Mouse (Mus musculus) intestine, embryonic 16.5 days (tissue): ENCODE measurements around the gene Tnc. TPM values are rescaled to one million over a fixed set of nuclear protein-coding genes. Genes with fewer than 3 reads are reported as not detected.

Experiments
- ATAC-seq: fragments of 200-750 bp; cut with Nextera tagmentation; 2 replicates; pipeline ENCODE4 v1.8.0; 2017; ENCODE audit warnings: moderate TSS enrichment, moderate library complexity
- H3K27ac ChIP-seq: fragments of 300-500 bp; sonication (generic); 2 replicates; pipeline ENCODE4 v1.5.1; 2014; ENCODE audit warnings: mild to moderate bottlenecking, low read length
- H3K27me3 ChIP-seq: fragments of 300-500 bp; sonication (generic); replicated peaks from 2 replicates; pipeline ENCODE4 v1.6.1; 2014; ENCODE audit warnings: low read length, control low read depth, mixed read lengths; ENCODE audit not compliant: control insufficient read depth, insufficient read depth
- H3K36me3 ChIP-seq: fragments of 300-500 bp; sonication (generic); 2 replicates; pipeline ENCODE4 v1.6.1; 2014; ENCODE audit warnings: low read length, control low read depth; ENCODE audit not compliant: control insufficient read depth, insufficient read depth
- H3K4me1 ChIP-seq: fragments of 300-500 bp; sonication (generic); 2 replicates; pipeline ENCODE4 v1.6.1; 2014; ENCODE audit warnings: low read length, control low read depth, mixed read lengths; ENCODE audit not compliant: control insufficient read depth, insufficient read depth
- H3K4me2 ChIP-seq: fragments of 300-500 bp; sonication (generic); 2 replicates; pipeline ENCODE4 v1.6.1; 2014; ENCODE audit warnings: low read depth, low read length, control low read depth
- H3K4me3 ChIP-seq: fragments of 300-500 bp; sonication (generic); 2 replicates; pipeline ENCODE4 v1.5.1; 2014; ENCODE audit warnings: mild to moderate bottlenecking, low read length
- H3K9ac ChIP-seq: fragments of 300-500 bp; sonication (generic); 2 replicates; pipeline ENCODE4 v1.6.1; 2014; ENCODE audit warnings: low read depth, low read length
- H3K9me3 ChIP-seq: fragments of 300-500 bp; sonication (generic); 2 replicates; pipeline ENCODE4 v1.6.1; 2016; ENCODE audit warnings: low read length, control low read depth; ENCODE audit not compliant: control insufficient read depth
- WGBS: fragments of 180-500 bp; shearing (Covaris S2); extraction: QIAGEN DNeasy Blood & Tissue Kit; methylation state at CpG from one replicate; pipeline ENCODE4 v1.1.7; 2014; 5-methylcytosine and 5-hydroxymethylcytosine counted together
- polyA plus RNA-seq: library from polyadenylated mRNA; unstranded; fragments of >200 nt; fragmentation: Nextera tagmentation; extraction: Ambion mirVana; gene quantifications from 2 replicates; pipeline ENCODE4 v1.2.1, GENCODE M21; 2015

Gene Tnc
- polyA plus RNA-seq, 1 experiment from 2014 or later: 6.9 TPM

DNA sequence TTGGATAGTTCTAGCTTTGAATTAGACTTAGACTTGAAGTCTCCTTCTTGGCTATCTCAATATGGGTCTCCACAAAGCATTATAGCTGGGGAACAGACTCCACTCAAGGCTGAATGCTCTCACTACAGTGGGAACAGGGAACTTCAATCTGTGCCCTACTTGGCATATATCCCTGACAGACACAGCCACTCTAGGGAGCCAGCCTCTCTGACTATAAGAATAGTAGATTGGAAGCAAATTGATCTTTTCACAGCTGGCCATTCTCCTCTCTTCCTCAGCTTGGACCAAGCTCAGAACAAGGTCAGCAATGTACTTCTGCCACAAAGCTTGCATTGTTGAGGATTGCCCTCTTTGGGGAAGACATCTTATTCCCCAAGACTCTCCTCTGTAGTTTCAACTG lies 27.9 kb upstream of the Tnc start:
- no peaks in the 10 kb centered on the region for H3K4me1 ChIP-seq
- no peaks in the 10 kb centered on the region for H3K9me3 ChIP-seq
- no peak overlapping the region for H3K4me2 ChIP-seq
- H3K27me3 ChIP-seq: no peaks in the 10 kb centered on the region
- ATAC-seq: no peak
- no peak overlapping the region for H3K4me3 ChIP-seq
- no peaks in the 10 kb centered on the region for H3K36me3 ChIP-seq
- no peak overlapping the region for H3K27ac ChIP-seq
- H3K9ac ChIP-seq: no peak overlapping the region

DNA sequence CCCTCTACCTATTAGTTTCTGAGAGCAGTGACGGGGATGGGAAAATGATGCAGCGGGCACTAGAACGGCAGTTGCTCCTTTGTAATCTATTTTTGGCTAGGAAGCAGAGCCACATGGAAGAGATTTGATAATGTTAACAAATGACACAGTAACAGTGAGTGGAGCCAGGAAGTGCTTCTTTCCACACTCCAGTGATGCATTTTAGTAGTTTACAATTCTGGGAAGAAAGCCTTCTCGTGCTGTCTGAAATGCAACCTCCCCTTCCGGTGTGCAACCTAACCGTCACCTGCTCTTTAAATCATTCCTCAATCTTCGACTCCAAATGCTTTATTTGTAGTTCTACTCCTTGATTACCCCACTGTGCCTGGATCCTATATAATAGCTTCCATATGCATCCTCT lies 20.6 kb upstream of the Tnc start:
- Histone ChIP-seq H3K4me3 (no peak overlapping the region), H3K4me1 (no peaks in the 10 kb centered on the region), H3K36me3 (no peaks in the 10 kb centered on the region), H3K9me3 (no peaks in the 10 kb centered on the region), H3K27ac (no peak overlapping the region), H3K27me3 (no peaks in the 10 kb centered on the region), H3K4me2 (no peak overlapping the region), H3K9ac (no peak overlapping the region)
- WGBS: 52% methylated on average over 7 of the region's 7 CpGs
- no peak for ATAC-seq

DNA sequence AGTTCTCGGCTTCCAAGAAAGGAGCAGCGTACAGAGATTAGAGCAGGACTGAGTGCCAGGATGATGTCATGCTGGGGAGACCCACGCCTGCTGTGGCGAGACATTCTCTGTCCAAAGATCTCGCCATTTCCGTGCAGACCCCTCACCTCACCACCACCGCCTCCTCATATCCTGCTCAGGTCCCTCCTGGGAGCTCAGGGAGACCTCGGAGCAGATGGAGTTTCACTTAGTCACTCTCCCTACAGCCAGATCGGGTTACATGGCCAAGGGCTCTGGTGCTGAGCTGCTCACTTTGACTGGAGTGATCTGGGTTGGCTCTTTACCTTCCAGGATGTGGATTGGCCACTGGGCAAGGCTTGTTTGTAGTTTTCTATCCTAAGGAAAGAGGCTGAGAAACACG lies 18.5 kb upstream of the Tnc start:
- no peak overlapping the region for H3K9ac ChIP-seq
- no peak for ATAC-seq
- no peaks in the 10 kb centered on the region for H3K36me3 ChIP-seq
- H3K27ac ChIP-seq: no peak overlapping the region
- H3K27me3 ChIP-seq: no peaks in the 10 kb centered on the region
- H3K4me3 ChIP-seq: no peak overlapping the region
- H3K9me3 ChIP-seq: no peaks in the 10 kb centered on the region
- H3K4me2 ChIP-seq: no peak overlapping the region
- WGBS: 41% methylated on average over 10 of the region's 10 CpGs
- H3K4me1 ChIP-seq: no peaks in the 10 kb centered on the region

DNA sequence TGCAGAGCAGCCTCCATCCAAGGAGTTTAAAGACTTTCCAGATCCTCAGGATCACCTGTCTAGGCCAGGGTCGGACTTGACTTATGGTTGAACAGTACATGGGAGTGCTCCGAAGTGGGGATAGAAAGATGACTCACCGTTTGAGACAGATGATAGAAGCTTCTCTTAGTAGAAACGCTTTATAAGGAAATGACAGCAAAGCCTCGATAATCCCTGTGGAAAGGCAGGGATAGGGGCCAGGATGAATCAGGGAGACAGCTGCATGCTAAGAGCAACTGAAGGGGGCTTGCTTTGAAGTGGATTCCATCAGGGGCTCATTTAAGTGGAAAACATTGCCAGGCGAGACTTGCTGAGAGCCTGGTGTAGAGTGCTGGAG lies 12.0 kb upstream of the Tnc start:
- no peak for ATAC-seq
- 49% methylated on average over 6 of the region's 6 CpGs for WGBS
- H3K27ac ChIP-seq: no peak overlapping the region

DNA sequence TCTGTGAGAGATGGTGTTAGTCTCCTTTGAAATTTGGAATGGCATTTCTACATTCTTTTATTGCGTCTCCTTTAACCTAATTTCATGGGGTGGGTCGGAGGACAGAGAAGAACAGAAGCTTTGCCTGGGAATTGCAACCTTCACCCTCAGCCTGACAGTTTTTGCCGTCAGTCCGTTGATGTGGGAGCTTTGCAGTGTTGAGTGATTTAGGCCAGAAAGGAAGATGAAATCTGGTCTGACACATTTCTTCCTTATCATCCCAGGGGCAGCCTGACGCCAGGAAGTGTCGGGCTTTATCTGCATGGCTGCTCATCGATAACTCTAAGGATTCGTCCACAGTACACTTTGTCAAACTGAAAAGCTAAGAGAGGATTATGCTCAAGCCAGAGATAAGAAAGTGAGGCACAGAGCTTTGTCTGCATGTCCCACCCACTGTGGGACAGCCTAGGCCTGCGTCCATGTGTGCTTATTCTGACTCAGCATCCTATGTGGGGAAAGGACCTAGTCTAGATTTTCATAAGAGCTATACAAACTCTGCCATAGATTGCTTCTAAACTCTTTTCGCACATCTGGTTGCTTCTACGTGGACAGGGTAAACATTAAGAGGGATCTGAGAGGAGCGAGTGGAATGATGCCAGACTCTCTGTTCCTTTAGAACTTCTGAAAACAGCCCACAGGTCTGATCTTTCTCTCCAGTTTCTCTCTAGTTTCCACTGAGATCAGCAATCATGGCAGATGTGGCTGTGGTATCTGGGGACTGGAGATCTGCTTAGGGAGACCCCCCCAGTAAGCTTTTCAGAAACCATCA lies 11.4 kb upstream of the Tnc start:
- H3K4me2 ChIP-seq: no peak overlapping the region
- H3K9me3 ChIP-seq: no peaks in the 10 kb centered on the region
- no peak overlapping the region for H3K27ac ChIP-seq
- no peaks in the 10 kb centered on the region for H3K4me1 ChIP-seq
- no peaks in the 10 kb centered on the region for H3K27me3 ChIP-seq
- no peak overlapping the region for H3K4me3 ChIP-seq
- no peaks in the 10 kb centered on the region for H3K36me3 ChIP-seq
- no peak for ATAC-seq
- H3K9ac ChIP-seq: no peak overlapping the region
- 48% methylated on average over 12 of the region's 12 CpGs for WGBS

More for the DNA sequence above, 12.0 kb upstream of the Tnc start:
- no peaks in the 10 kb centered on the region for H3K9me3 ChIP-seq
- H3K4me3 ChIP-seq: no peak overlapping the region
- H3K4me2 ChIP-seq: no peak overlapping the region
- H3K27me3 ChIP-seq: no peaks in the 10 kb centered on the region
- H3K4me1 ChIP-seq: no peaks in the 10 kb centered on the region
- no peak overlapping the region for H3K9ac ChIP-seq
- no peaks in the 10 kb centered on the region for H3K36me3 ChIP-seq

DNA sequence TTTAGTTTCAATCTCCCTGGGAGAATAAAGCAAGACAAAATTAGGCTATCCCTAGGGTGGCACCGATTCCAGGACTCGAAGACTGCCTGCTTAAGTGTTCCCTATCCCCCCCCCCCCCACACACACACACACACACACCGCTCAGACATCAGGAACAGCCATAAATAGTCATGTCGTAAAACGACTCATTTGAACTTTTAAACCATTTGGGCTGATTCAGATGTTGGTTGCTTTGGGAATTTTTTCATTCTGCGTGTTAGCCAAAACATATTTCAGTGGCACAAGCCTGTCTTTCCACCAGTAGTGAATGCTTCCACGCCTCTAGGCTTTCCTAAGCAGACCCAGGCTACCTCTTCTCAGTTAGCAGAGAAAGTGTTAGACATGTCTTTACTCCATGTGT lies 1.4 kb upstream of the Tnc start:
- Histone ChIP-seq H3K27me3 (peaks cover 8% of the 10 kb centered on the region; the same call in 1 of the 2 replicates), H3K4me2 (no peak overlapping the region), H3K9ac (no peak overlapping the region), H3K27ac (no peak overlapping the region), H3K4me1 (0 out of 2 replicates have a peak, but pooled peaks cover 2% of the 10 kb centered on the region), H3K9me3 (no peaks in the 10 kb centered on the region), H3K4me3 (no peak overlapping the region), H3K36me3 (no peaks in the 10 kb centered on the region)
- ATAC-seq: no peak
- 47% methylated on average over 7 of the region's 7 CpGs for WGBS

DNA sequence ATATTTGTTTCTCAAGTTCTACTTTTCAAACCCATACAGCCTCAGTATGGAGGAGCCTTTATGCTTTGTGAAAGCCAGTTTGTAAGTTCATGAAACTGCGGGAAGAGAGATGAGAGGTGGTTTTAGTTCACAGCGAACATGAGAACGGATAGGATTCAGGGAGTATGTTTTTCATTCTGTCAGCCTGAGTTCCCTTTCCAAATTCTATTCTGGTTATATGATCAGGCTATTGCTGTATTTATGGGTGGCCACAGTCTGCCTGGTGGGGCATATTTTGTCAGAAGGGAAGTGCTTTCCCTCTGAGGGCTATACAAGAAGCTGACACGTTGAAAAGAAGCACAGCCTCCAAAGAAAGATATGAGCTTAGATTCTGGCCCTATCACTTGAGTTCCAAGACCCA lies 2.9 kb downstream of the Tnc start:
- WGBS: 64% methylated on average over 4 of the region's 4 CpGs
- Histone ChIP-seq H3K4me1 (0 out of 2 replicates have a peak, but pooled peaks cover 2% of the 10 kb centered on the region), H3K9me3 (no peaks in the 10 kb centered on the region), H3K27me3 (peaks cover 8% of the 10 kb centered on the region; the same call in 1 of the 2 replicates), H3K36me3 (no peaks in the 10 kb centered on the region), H3K9ac (no peak overlapping the region), H3K27ac (no peak overlapping the region), H3K4me3 (no peak overlapping the region), H3K4me2 (no peak overlapping the region)
- no peak for ATAC-seq

DNA sequence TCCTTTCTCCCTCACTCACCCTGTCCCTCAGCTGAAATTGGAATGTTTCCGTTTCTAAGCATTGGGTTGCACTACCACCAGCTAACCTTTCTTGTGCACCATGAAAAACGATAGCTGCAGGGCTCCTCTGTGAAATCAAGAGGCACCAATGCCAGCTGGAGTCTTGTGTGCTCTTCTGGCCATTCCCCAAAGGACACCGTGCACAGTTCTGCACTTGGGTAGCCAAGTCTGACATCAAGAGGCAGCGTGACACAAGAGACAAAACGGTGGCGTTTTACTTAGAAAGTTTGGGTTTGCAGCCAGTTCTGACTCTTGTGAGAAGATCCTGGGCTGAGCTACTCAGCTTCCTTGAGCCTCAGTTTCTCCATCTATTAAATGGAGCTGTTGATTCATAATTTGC lies 3.4 kb downstream of the Tnc start:
- Histone ChIP-seq H3K9me3 (no peaks in the 10 kb centered on the region), H3K4me3 (no peak overlapping the region), H3K9ac (no peak overlapping the region), H3K4me1 (0 out of 2 replicates have a peak, but pooled peaks cover 2% of the 10 kb centered on the region), H3K27ac (no peak overlapping the region), H3K36me3 (no peaks in the 10 kb centered on the region), H3K4me2 (no peak overlapping the region), H3K27me3 (peaks cover 8% of the 10 kb centered on the region; the same call in 1 of the 2 replicates)
- no peak for ATAC-seq
- 81% methylated on average over 6 of the region's 6 CpGs for WGBS

DNA sequence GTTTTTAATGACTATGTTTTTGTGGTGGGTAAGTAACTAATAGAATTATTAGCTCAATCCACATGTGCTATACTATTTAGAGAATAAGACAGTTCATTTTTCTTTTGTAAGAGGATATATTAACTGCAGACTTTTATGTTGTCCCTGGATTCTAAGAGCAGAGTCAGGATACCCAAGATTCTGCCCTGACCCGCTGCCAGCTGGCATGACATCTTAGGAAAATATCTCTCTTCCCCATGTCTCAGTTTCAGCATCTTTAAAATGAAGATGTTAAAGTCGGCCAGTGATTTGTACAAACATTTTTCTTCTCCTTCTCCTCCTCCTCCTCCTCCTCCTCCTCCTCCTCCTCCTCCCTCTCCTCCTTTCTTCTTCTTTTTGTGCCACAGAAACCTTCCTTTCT lies 7.7 kb downstream of the Tnc start:
- Histone ChIP-seq H3K27ac (no peak overlapping the region), H3K4me2 (no peak overlapping the region), H3K9me3 (no peaks in the 10 kb centered on the region), H3K36me3 (no peaks in the 10 kb centered on the region), H3K4me1 (no peaks in the 10 kb centered on the region), H3K4me3 (no peak overlapping the region), H3K9ac (no peak overlapping the region), H3K27me3 (no peaks in the 10 kb centered on the region)
- ATAC-seq: no peak
- WGBS: 75% methylated on average over 2 of the region's 2 CpGs

DNA sequence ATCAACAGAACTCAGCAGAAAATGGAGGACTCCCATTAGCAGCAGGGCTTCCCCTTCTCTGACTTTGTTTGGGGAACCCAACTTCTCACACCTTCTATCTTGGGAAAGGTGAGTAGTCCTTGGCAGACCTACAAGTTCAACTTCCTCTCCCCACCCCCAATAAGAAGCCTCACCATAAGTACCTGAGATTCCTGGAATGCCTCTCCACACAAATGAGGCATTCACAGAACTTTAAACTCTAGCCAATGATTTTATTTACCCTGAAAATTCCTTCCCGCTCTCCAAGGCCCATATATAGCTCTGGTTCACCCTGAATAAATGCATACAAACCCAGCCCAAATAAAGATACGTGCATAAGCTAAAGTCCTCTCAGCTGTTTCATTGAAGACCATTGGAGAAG lies 9.3 kb downstream of the Tnc start:
- 60% methylated on average over 2 of the region's 2 CpGs for WGBS
- ATAC-seq: no peak
- Histone ChIP-seq H3K9me3 (no peaks in the 10 kb centered on the region), H3K4me3 (no peak overlapping the region), H3K27me3 (no peaks in the 10 kb centered on the region), H3K4me1 (no peaks in the 10 kb centered on the region), H3K9ac (no peak overlapping the region), H3K27ac (no peak overlapping the region), H3K4me2 (no peak overlapping the region), H3K36me3 (no peaks in the 10 kb centered on the region)
